Mouse (Mus musculus): ENCODE results near the gene Kantr. TPM values are rescaled to one million over a fixed set of nuclear protein-coding genes. Genes with fewer than 3 reads are reported as not detected.
A peak's percentile ranks its signal among the peaks of the same experiment; 100 is the strongest.
"Not testable (repeated sequence)": the region's sequence is repeated elsewhere in the genome, so short reads cannot be mapped to it uniquely, and the experiment has no call there.

Gene Kantr
- total RNA-seq (2018; cell fraction: chromatin; rRNA removed) = 10 to 100 TPM in 13 of 26 experiments, 1 to 10 TPM in 12, under 1 TPM in 1; 0.86 to 37.8 (median 10.8) TPM
- 10 to 100 TPM in 5 of 26 experiments, 1 to 10 TPM in 21; 4.1 to 10.4 (median 8.0) TPM for total RNA-seq (2018; cell fraction: cytosol; rRNA removed)
- total RNA-seq (2018; cell fraction: nucleus; rRNA removed) = 10 to 100 TPM in 18 of 26 experiments, 1 to 10 TPM in 8; 4.1 to 39.7 (median 13.1) TPM
- polyA plus RNA-seq (2018) = 5.3 to 7.0 TPM (median 6.9 TPM) in 3 replicates

GRCm38 (mm10) chrX:152326996-152327688, at the start of gene Kantr:
Kantr (minus strand) TSS chrX:152327495.
- no peaks in the 10 kb centered on the region for H3K36me3 ChIP-seq (ENCODE audit: inconsistent target)
- peak within 1 kb of the TSS; percentile 65 for H3K4me3 ChIP-seq (ENCODE audit: inconsistent target)
- H3K79me2 ChIP-seq (ENCODE audit: inconsistent target) = peaks cover 27% of the 10 kb centered on the region; the same call in 1 of the 2 replicates
- 14% methylated on average over 29 of the region's 29 CpGs for WGBS (ENCODE audit: missing documents)
- peak within 1 kb of the TSS; percentile 10 for H3K27ac ChIP-seq

DNA sequence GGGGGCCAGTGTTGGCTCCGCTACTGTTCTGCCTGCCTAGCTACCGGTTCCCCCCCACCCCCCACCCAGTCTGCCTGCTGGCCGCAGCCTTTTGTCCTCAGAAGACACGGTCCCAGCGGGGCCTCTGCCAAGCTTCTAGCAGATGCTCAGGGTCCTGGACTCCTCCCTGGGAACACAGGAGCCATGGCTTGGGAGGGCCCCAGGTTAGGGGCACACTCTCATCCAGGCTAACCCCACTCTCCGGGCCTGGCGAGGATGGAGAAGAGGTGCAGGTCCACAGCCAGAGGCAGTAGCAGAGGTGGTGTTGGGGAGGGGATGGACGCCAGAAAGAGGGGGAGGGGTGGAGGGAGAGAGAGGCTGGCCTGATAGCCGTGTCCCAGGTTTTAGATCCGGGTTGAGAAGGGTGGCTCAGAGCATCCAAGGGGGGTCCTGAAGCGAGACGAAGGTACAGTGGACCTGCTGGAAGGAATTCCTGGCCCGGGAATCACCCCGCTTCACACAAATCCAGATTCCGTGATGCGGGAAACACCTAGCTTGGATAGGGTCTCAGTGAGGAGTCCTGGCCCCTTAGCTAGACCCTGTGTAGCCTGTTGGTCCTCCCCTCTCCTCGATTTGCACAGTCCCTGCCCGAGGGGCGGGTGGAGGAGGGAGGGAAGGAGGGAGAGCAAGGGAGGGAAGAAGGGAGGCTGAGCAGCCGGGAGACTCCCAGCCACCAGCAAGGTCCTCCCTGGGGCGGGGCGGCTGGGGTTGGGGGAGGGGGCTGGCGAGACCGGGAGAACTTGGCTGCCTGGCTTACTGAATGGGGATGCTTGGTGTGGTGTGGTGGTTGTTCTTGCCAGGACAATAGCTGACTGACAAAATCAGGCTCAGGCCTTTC, 41.3 kb upstream of the Kantr start, which contains the start of gene Gpr173:
Gene Gpr173 (minus strand): TSS at position 308 of the 877 bp plus-strand sequence.
- Histone ChIP-seq H3K4me3 (ENCODE audit: inconsistent target) (no peak within 1 kb of the TSS), H3K36me3 (ENCODE audit: inconsistent target) (no peaks in the 10 kb centered on the region), H3K27ac (no peak within 1 kb of the TSS), H3K79me2 (ENCODE audit: inconsistent target) (no peaks in the 10 kb centered on the region)
- WGBS (ENCODE audit: missing documents) = 53% methylated on average over 14 of the region's 24 CpGs

- no peak overlapping the region for H3K4me3 ChIP-seq (ENCODE audit: inconsistent target)
- WGBS (ENCODE audit: missing documents) = 63% methylated on average over 4 of the region's 4 CpGs
- no peaks in the 10 kb centered on the region for H3K79me2 ChIP-seq (ENCODE audit: inconsistent target)
- H3K27ac ChIP-seq = no peak overlapping the region
- H3K36me3 ChIP-seq (ENCODE audit: inconsistent target) = no peaks in the 10 kb centered on the region
Measured at GRCm38 (mm10) chrX:152368054-152368396, 40.7 kb upstream of the Kantr start.

DNA sequence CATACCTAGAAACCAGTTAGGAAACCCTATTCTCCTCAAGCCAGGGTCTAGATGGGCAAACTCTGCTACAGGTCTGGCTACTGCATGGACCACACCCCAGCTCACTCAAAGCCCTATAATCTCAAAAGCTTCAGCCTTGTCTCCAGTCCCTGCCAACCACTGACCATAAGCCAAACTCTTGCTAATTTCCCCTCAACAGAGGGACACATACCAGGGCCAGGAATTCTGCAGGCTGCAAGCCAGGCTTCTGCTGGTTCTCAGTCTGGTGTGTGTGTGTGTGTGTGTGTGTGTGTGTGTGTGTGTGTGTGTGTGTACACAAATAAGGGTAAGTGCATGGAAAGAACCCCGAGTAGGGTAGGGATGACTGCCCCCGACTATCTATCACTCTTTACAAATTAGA, 39.1 kb upstream of the Kantr start:
- 55% methylated on average over 2 of the region's 2 CpGs for WGBS (ENCODE audit: missing documents)
- Histone ChIP-seq H3K36me3 (ENCODE audit: inconsistent target) (no peaks in the 10 kb centered on the region), H3K4me3 (ENCODE audit: inconsistent target) (no peak overlapping the region), H3K79me2 (ENCODE audit: inconsistent target) (no peaks in the 10 kb centered on the region), H3K27ac (no peak overlapping the region)

GRCm38 (mm10) chrX:152352553-152353153, 25.4 kb upstream of the Kantr start:
- no peaks in the 10 kb centered on the region for H3K79me2 ChIP-seq (ENCODE audit: inconsistent target)
- no peaks in the 10 kb centered on the region for H3K36me3 ChIP-seq (ENCODE audit: inconsistent target)
- H3K4me3 ChIP-seq (ENCODE audit: inconsistent target) = no peak overlapping the region
- WGBS (ENCODE audit: missing documents) = 17% methylated on average over 5 of the region's 5 CpGs
- no peak overlapping the region for H3K27ac ChIP-seq

DNA sequence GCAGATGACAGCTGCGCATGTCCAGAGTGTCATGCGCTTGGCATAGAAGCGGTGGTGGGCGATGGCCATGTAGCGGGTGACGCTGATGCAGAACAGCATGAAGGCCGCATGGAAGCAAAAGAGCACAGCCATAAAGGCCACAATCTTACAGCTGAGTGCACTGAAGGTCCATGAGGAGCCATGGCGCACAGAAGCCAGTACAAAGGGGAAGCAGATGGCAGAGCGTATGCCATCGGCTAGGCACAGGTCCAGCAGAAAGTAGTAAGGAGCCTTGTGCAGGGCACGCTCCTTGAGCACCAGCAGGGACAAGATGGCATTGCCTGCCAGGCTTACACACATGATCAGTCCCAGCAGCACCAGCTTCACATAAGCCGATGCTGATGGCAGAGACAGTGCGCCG, 19.7 kb upstream of the Kantr start:
- Histone ChIP-seq H3K36me3 (ENCODE audit: inconsistent target) (no peaks in the 10 kb centered on the region), H3K4me3 (ENCODE audit: inconsistent target) (no peak overlapping the region), H3K27ac (no peak overlapping the region), H3K79me2 (ENCODE audit: inconsistent target) (no peaks in the 10 kb centered on the region)
- 91% methylated on average over 14 of the region's 14 CpGs for WGBS (ENCODE audit: missing documents)

DNA sequence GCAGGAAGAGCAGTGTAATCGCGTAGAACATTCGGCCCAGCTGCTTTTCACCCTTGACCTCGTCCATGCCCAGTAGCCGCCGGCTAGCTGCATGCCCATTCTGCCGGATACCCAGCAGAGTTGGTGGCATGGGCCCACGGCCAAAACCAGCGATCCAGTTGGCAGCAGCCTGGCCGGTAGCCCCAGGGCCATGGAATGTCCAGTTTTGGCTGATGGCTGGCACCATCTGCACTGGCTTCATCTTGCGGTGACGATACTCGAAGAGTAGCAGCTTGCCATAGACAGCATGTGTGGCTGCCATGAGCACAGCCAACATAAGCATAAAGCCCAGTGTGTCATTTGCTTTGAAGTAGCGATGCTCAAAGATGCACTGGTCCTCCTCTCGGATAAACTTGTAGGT, 19.3 kb upstream of the Kantr start:
- 93% methylated on average over 15 of the region's 15 CpGs for WGBS (ENCODE audit: missing documents)
- no peak overlapping the region for H3K4me3 ChIP-seq (ENCODE audit: inconsistent target)

DNA sequence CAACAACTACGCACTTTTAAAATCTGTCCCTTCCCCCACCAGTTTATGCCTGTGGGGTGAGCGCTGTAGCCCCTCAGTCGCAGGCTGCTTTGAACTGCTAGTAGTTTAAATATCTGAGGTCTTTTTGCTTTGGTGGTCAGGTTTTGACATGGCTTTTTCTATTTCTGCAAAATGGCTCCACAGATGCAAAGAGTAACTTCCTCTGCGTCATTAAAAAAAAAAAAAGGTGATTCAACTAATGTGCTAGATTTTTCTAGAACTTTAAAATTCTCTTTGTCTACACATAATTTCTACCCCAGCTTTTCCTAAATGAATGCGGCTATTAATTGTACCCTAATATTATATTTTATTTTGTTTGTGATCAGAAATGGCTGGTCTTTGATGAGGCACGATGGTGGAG, 15.6 kb upstream of the Kantr start:
- Histone ChIP-seq H3K4me3 (ENCODE audit: inconsistent target) (peak overlapping the region; percentile 14; the same call in 1 of the 2 replicates), H3K79me2 (ENCODE audit: inconsistent target) (no peaks in the 10 kb centered on the region), H3K27ac (peak overlapping the region; percentile 61), H3K36me3 (ENCODE audit: inconsistent target) (no peaks in the 10 kb centered on the region)
- 30% methylated on average over 6 of the region's 6 CpGs for WGBS (ENCODE audit: missing documents)

More for the DNA sequence above, 19.3 kb upstream of the Kantr start:
- H3K27ac ChIP-seq = no peak overlapping the region
- H3K79me2 ChIP-seq (ENCODE audit: inconsistent target) = no peaks in the 10 kb centered on the region
- H3K36me3 ChIP-seq (ENCODE audit: inconsistent target) = no peaks in the 10 kb centered on the region

- WGBS (ENCODE audit: missing documents) = 18% methylated on average over 13 of the region's 27 CpGs
- Histone ChIP-seq H3K79me2 (ENCODE audit: inconsistent target) (no peaks in the 10 kb centered on the region), H3K4me3 (ENCODE audit: inconsistent target) (peak within 1 kb of the TSS; percentile 54), H3K36me3 (ENCODE audit: inconsistent target) (no peaks in the 10 kb centered on the region), H3K27ac (peak within 1 kb of the TSS; percentile 61)
Measured at GRCm38 (mm10) chrX:152342358-152342901, 15.1 kb upstream of the Kantr start, which contains the start of gene Tspyl2. Tspyl2 (minus strand) TSS chrX:152342425.

GRCm38 (mm10) chrX:152341496-152341895, 14.2 kb upstream of the Kantr start:
- no peaks in the 10 kb centered on the region for H3K36me3 ChIP-seq (ENCODE audit: inconsistent target)
- peak overlapping the region; percentile 54 for H3K4me3 ChIP-seq (ENCODE audit: inconsistent target)
- peak overlapping the region; percentile 28 for H3K27ac ChIP-seq
- 55% methylated on average over 9 of the region's 11 CpGs for WGBS (ENCODE audit: missing documents)
- no peaks in the 10 kb centered on the region for H3K79me2 ChIP-seq (ENCODE audit: inconsistent target)

- peak overlapping the region; percentile 57 for H3K27ac ChIP-seq
- no peaks in the 10 kb centered on the region for H3K79me2 ChIP-seq (ENCODE audit: inconsistent target)
- H3K4me3 ChIP-seq (ENCODE audit: inconsistent target) = no peak overlapping the region; the same call in 1 of the 2 replicates
- H3K36me3 ChIP-seq (ENCODE audit: inconsistent target) = no peaks in the 10 kb centered on the region
- 29% methylated on average over 30 of the region's 33 CpGs for WGBS (ENCODE audit: missing documents)
Measured at GRCm38 (mm10) chrX:152336546-152337332, 9.4 kb upstream of the Kantr start.

GRCm38 (mm10) chrX:152336123-152336522, 8.8 kb upstream of the Kantr start:
- not testable (repeated sequence) for H3K79me2 ChIP-seq (ENCODE audit: inconsistent target); H3K4me3 ChIP-seq (ENCODE audit: inconsistent target); H3K36me3 ChIP-seq (ENCODE audit: inconsistent target); H3K27ac ChIP-seq
- WGBS (ENCODE audit: missing documents) = 55% methylated on average over 2 of the region's 4 CpGs

DNA sequence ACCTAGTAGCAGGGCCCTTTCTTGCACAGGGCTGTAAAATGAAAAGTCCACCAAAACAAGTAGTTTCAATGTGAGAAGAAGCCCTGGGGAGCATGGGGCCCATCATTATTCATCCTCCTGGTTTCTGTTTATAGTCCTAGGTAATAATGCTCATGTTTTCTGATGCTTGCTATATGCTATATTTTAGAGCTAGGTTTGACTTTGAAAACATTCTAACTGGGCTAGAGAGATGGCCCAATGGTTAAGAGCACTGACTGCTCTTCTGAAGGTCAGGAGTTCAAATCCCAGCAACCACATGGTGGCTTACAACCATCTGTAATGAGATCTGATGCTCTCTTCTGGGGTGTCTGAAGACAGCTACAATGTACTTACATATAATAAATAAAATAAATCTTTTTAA, 2.1 kb upstream of the Kantr start:
- not testable (repeated sequence) for H3K36me3 ChIP-seq (ENCODE audit: inconsistent target); H3K4me3 ChIP-seq (ENCODE audit: inconsistent target); H3K27ac ChIP-seq
- H3K79me2 ChIP-seq (ENCODE audit: inconsistent target) = peaks cover 19% of the 10 kb centered on the region; the same call in 1 of the 2 replicates

Data from macrophage (primary cell).